Mouse (Mus musculus): ENCODE results near the gene Slc23a4. TPM values are rescaled to one million over a fixed set of nuclear protein-coding genes. Genes with fewer than 3 reads are reported as not detected.

Gene Slc23a4
- total RNA-seq, 2 experiments from 2014 or later, result 0.17 to 0.51 TPM

- peak; percentile 93 to 97 for DNase-seq
Observed at GRCm38 (mm10) chr6:34910371-34911219, 77.6 kb downstream of the Slc23a4 start, which contains the start of gene Wdr91. TSS of gene Wdr91 (minus strand) at chr6:34910876.

DNA sequence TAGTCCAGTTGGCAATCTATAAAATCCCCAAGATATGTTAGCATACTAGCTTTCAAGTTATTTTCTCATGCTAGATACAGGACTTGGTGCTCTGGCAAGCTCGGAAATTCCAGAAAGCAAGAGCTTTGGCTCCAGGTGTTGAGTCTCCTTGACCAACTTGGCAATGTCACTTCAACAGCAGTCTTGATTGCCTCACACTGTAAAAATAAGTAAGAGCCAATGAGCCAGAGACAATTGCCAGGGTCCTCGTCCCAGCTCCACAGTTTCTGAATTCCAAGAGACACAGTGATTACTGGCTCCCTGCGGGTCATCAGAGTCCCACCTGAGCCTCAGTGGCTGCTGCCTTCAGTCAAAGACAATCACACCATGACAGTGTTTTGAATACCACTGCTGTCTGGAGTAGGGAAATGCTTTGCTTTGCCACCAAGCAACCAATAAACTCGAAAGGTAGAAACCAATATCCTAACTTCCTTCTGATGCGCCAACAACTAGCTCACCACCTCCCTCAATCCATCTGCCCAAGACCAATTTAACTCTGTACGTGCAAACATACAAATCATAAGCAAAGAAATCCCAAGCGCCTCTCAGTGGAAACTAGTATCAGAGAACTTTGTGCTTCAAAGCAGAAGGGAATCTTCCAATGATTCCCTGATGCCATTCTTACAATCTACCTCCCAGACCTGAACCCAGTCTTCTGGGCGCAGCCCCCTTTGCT, 78.4 kb downstream of the Slc23a4 start:
- DNase-seq, result no peak

DNA sequence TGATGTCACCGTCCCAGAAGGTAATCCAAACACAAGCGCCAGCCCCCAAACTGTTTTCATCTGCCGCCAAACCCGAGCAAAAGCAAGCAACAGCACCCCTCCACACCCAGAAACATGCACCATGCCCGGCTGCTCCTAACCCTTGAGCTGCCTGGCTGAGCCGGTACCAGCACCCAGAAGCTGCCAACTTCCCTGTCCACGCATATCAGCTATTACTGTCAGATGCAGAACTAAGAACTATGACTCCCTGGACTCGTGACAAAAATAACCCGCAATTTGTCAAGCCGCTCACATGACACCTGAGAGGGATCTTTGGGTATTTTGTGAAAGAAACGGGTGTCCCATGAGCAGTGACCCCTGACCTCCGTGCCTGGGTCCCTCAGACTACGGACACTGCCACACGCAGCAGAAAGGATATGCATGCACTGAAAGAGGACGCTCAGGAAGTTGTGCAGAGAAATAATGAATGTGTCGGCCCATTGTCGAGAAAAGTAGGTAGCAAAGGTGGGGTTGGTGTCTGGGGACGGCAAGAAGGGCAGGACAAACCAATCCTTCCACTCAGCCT, 80.4 kb downstream of the Slc23a4 start:
- DNase-seq, result peak; percentile 28 to 33

GRCm38 (mm10) chr6:34907121-34907614, 81.0 kb downstream of the Slc23a4 start:
- peak; percentile 54 to 55 for DNase-seq

DNA sequence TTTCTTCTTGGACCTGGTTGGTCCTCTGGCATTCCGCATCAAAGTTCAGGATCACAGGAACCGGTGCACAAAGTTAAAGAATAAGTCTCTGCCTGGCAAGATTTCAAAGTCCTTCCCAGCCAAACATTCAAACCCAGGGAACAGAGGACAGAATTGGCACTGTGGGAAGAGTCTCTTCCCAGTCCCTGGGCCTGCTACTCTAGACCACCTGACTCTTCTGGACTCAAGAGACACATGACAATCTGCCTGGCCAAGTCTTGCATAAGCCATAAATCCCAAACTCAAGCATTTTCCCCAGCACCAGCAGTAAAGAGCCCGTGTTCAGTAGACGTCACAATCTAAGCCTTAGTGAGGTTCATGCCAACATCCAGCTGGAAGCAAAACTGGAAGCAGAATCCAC, 81.5 kb downstream of the Slc23a4 start:
- peak in 1 of 2 experiments; percentile 65 for DNase-seq

DNA sequence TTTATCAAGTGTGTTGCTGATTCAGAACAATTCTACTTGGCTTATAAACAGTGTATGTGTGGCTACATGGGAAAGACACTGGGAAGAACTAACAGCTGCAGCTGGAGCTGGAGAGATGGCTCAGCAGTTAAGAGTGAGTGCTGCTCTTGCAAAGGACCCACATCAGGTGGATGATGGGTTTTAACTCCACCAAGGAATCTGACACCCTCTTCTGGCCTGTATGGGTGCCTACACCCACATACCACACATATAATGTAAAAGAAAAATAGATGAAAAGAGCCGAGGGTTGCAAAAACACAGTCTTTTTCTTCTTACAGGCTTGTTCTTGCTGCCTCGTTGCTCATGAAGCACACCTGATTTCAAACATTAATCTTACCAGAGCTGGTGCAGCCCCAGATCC, 82.1 kb downstream of the Slc23a4 start:
- DNase-seq, result no peak

GRCm38 (mm10) chr6:34904361-34904760, 83.8 kb downstream of the Slc23a4 start:
- DNase-seq, result no peak

DNA sequence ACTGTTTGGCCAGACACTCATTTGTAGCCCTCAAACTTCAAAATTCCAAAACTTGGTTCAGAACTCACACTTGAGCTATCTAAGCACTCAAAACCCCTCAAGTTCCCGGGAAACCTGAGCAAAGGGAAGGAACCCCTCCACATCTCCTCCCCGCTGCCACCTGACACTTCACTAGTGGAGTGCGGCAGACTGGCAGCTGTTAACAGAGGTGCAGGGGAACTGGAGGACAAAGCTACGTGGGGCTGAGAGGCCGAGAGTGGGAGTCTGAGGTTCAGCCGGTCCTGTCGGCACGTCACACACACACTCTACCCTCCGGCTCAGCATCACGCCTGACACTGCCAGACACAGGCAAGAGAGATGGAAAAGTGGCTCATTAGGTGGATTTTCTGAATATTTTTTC, 84.4 kb downstream of the Slc23a4 start:
- DNase-seq, result no peak

GRCm38 (mm10) chr6:34903441-34903840, 84.8 kb downstream of the Slc23a4 start:
- no peak for DNase-seq

- no peak for DNase-seq
Observed at GRCm38 (mm10) chr6:34902578-34902977, 85.6 kb downstream of the Slc23a4 start.

DNA sequence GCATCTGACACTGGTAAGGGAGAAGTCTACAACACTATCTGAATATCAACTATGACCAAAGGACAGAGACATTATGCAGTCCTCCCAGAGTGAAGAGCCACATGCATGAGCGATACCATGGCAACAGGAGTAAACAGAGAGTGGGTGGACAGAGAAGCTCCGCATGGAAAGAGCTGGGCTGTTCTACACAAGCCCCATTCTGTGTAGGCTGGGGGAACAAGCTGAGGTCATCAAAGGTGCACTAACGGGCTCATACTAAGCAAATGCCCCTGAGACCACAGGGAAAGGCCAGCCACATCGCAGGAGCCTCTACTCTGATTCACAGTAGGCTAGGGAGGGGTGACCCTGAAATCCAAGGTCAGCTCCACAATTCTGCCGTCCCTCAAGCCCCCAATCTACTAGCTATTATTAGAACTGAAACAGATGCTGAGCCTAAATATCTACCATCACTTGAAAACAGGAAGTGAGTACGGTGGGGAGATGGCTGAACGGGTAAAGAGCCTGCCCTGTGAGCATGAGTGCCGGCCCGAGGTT, 86.2 kb downstream of the Slc23a4 start:
- DNase-seq, result no peak

DNA sequence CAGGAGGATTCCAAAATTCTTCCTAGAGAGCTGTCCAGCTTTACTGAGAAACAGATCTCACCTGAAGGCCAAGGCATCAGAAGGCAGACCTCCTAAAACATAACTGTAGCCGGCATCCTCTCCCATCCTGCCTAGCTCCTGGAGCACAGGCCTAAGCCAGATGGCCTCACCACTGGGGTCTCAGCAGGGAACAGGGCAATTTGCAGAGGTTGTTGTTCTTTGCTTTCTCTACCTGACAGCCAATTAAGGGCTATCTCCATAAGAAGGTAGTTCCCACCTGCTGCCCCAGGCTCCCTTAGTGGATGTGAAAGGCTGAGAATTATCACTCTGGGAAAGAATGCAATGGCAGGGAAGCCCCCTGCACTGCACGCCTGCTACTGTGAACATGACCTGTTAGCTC, 87.2 kb downstream of the Slc23a4 start:
- no peak for DNase-seq

- DNase-seq, result no peak
Observed at GRCm38 (mm10) chr6:34899127-34899526, 89.1 kb downstream of the Slc23a4 start.

GRCm38 (mm10) chr6:34896168-34896780, 91.9 kb downstream of the Slc23a4 start:
- no peak for DNase-seq

GRCm38 (mm10) chr6:34895569-34895968, 92.6 kb downstream of the Slc23a4 start:
- DNase-seq, result no peak

Other genes starting within 250 kb of the Slc23a4 start
- 1 to 10 TPM; 4.2 to 4.9 TPM for gene Agbl3, start 208.0 kb downstream of the Slc23a4 start, total RNA-seq (2021)
- 10 to 100 TPM; 26.5 to 32.4 TPM for gene Tmem140, start 125.3 kb downstream of the Slc23a4 start, total RNA-seq (2021)
- 1 to 10 TPM; 3.6 to 5.2 TPM for gene Cyren, start 110.3 kb downstream of the Slc23a4 start, total RNA-seq (2021)
- 10 to 100 TPM; 14.1 to 14.5 TPM for gene Wdr91, start 77.5 kb downstream of the Slc23a4 start, total RNA-seq (2021)
- not detected for gene Stra8, start 68.2 kb downstream of the Slc23a4 start, total RNA-seq (2021)
- 10 to 100 TPM; 21.8 to 23.7 TPM for gene Cnot4, start 145.3 kb upstream of the Slc23a4 start, total RNA-seq (2021)
- 10 to 100 TPM; 15.7 to 18.7 TPM for gene Nup205, start 189.0 kb upstream of the Slc23a4 start, total RNA-seq (2021)

All from heart, adult 18-20 months (tissue).